Mouse (Mus musculus) embryonic facial prominence, embryonic 10.5 days (tissue): Measurements from ENCODE around the gene Gucy2e. TPM values are rescaled to one million over a fixed set of nuclear protein-coding genes. Genes with fewer than 3 reads are reported as not detected.

Source experiments
- polyA plus RNA-seq: library from polyadenylated mRNA; unstranded; fragments of >200 nt; fragmentation: Nextera tagmentation; extraction: Ambion mirVana; gene quantifications from 2 replicates; pipeline ENCODE4 v1.2.1, GENCODE M21; 2016

Gucy2e gene
- polyA plus RNA-seq, 1 experiment from 2014 or later: not detected

Other genes with a start within 250 kb of the Gucy2e start
- 70.1 and 71.9 TPM in 2 replicates for gene Pfas, start 228.6 kb downstream of the Gucy2e start, polyA plus RNA-seq
- 100 and 103 TPM in 2 replicates for gene Ctc1, start 221.1 kb downstream of the Gucy2e start, polyA plus RNA-seq
- gene Aurkb, start 191.4 kb downstream of the Gucy2e start, polyA plus RNA-seq: 215 and 218 TPM in 2 replicates
- gene Borcs6, start 177.3 kb downstream of the Gucy2e start, polyA plus RNA-seq: 5.3 and 5.9 TPM in 2 replicates
- 41.0 and 44.5 TPM in 2 replicates for gene Tmem107, start 166.2 kb downstream of the Gucy2e start, polyA plus RNA-seq
- gene Vamp2, start 148.5 kb downstream of the Gucy2e start, polyA plus RNA-seq: 60.9 and 70.0 TPM in 2 replicates
- gene Per1, start 141.8 kb downstream of the Gucy2e start, polyA plus RNA-seq: 6.1 and 7.3 TPM in 2 replicates
- gene Hes7, start 116.6 kb downstream of the Gucy2e start, polyA plus RNA-seq: 0.16 and 0.36 TPM in 2 replicates
- gene 9130213A22Rik, start 114.4 kb downstream of the Gucy2e start, polyA plus RNA-seq: 0.12 TPM in 1 of 2 replicates, not detected in the other
- gene Aloxe3, start 111.1 kb downstream of the Gucy2e start, polyA plus RNA-seq: 0.04 and 0.19 TPM in 2 replicates
- gene Alox12b, start 80.0 kb downstream of the Gucy2e start, polyA plus RNA-seq: 0.27 TPM in 1 of 2 replicates, not detected in the other
- gene Alox8, start 39.2 kb downstream of the Gucy2e start, polyA plus RNA-seq: 0.09 and 0.13 TPM in 2 replicates
- 34.1 and 37.3 TPM in 2 replicates for gene Cntrob, start 86.7 kb upstream of the Gucy2e start, polyA plus RNA-seq
- gene Trappc1, start 86.9 kb upstream of the Gucy2e start, polyA plus RNA-seq: 152 and 159 TPM in 2 replicates
- 0.75 and 1.1 TPM in 2 replicates for gene Kcnab3, start 89.2 kb upstream of the Gucy2e start, polyA plus RNA-seq
- 18.7 and 18.8 TPM in 2 replicates for gene Rnf227, start 103.4 kb upstream of the Gucy2e start, polyA plus RNA-seq
- 46.2 and 55.9 TPM in 2 replicates for gene Chd3, start 132.4 kb upstream of the Gucy2e start, polyA plus RNA-seq
- gene Naa38, start 158.5 kb upstream of the Gucy2e start, polyA plus RNA-seq: 136 and 137 TPM in 2 replicates
- gene Cyb5d1, start 158.6 kb upstream of the Gucy2e start, polyA plus RNA-seq: 49.3 and 50.2 TPM in 2 replicates
- 19.8 and 23.1 TPM in 2 replicates for gene Tmem88, start 161.2 kb upstream of the Gucy2e start, polyA plus RNA-seq
- 39.8 and 39.9 TPM in 2 replicates for gene Kdm6b, start 176.6 kb upstream of the Gucy2e start, polyA plus RNA-seq